Mouse (Mus musculus) MEL (cell line): Measurements from ENCODE around the gene Vav3.

Source experiments
- CTCF ChIP-seq, 3 experiments: IDR thresholded peaks in 2 of 3; conservative IDR thresholded peaks in 1 of 3; 2 replicates each; pipeline ENCODE4 v1.5.1; 2011 to 2012; ENCODE audit warnings: low read length in 3 of 3, low read depth in 2 of 3, mild to moderate bottlenecking in 2 of 3, improper control_type of control experiment in 1 of 3, inconsistent platforms in 1 of 3, mixed read lengths in 1 of 3, moderate library complexity in 1 of 3; ENCODE audit not compliant: control insufficient read depth in 1 of 3, insufficient read depth in 1 of 3, poor library complexity in 1 of 3, severe bottlenecking in 1 of 3
- EP300 ChIP-seq, 2 experiments: IDR thresholded peaks; 2 replicates each; pipeline ENCODE4 v1.6.1; 2011; ENCODE audit warnings: improper control_type of control experiment in 2 of 2, low read length in 2 of 2, low read depth in 1 of 2, mild to moderate bottlenecking in 1 of 2
- HCFC1 ChIP-seq: IDR thresholded peaks from 2 replicates; pipeline ENCODE4 v1.6.1; 2012; ENCODE audit warnings: low read depth, mild to moderate bottlenecking, inconsistent platforms, low read length, improper control_type of control experiment, moderate library complexity
- JUND ChIP-seq: IDR thresholded peaks from 2 replicates; pipeline ENCODE4 v1.6.1; 2011; ENCODE audit warnings: low read depth, mild to moderate bottlenecking, improper control_type of control experiment, low read length
- POLR2A ChIP-seq, 2 experiments: IDR thresholded peaks; 2 replicates each; pipeline ENCODE4 v1.6.1; 2011 to 2012; ENCODE audit warnings: low read length in 2 of 2, mild to moderate bottlenecking in 2 of 2, control low read depth in 1 of 2, improper control_type of control experiment in 1 of 2, low read depth in 1 of 2, moderate library complexity in 1 of 2; ENCODE audit not compliant: control insufficient read depth in 1 of 2, insufficient read depth in 1 of 2, poor library complexity in 1 of 2
- SIN3A ChIP-seq: IDR thresholded peaks from 2 replicates; pipeline ENCODE4 v1.6.1; 2012; ENCODE audit warnings: low read length, improper control_type of control experiment, inconsistent platforms
- SMC3 ChIP-seq: IDR thresholded peaks from 2 replicates; pipeline ENCODE4 v1.6.1; 2011; ENCODE audit warnings: low read depth, low read length, improper control_type of control experiment
- TCF12 ChIP-seq: IDR thresholded peaks from 2 replicates; pipeline ENCODE4 v1.6.1; 2014; ENCODE audit warnings: low read depth, mild to moderate bottlenecking, inconsistent platforms, low read length, improper control_type of control experiment, moderate library complexity
- UBTF ChIP-seq: IDR thresholded peaks from 2 replicates; pipeline ENCODE4 v1.6.1; 2012; ENCODE audit warnings: low read depth, mild to moderate bottlenecking, inconsistent platforms, low read length, improper control_type of control experiment, moderate library complexity, borderline replicate concordance; ENCODE audit not compliant: insufficient read depth
- USF1 ChIP-seq: IDR thresholded peaks from 2 replicates; pipeline ENCODE4 v1.6.1; 2014; ENCODE audit warnings: low read depth, mild to moderate bottlenecking, inconsistent platforms, low read length, improper control_type of control experiment, moderate library complexity
- ZKSCAN1 ChIP-seq: IDR thresholded peaks from 2 replicates; pipeline ENCODE4 v1.6.1; 2012; ENCODE audit warnings: low read depth, mild to moderate bottlenecking, inconsistent platforms, low read length, improper control_type of control experiment, moderate library complexity

GRCm38 (mm10) chr3:109701301-109701700 is 360.8 kb downstream of the Vav3 start:
- TF ChIP-seq EP300 (IDR thresholded peaks at IDR 0.05; ENCODE audit: low read depth in 1 of 2, low read length in 2 of 2) (no peak), CTCF (IDR thresholded peaks at IDR 0.05 in 2 of 3, conservative IDR thresholded peaks at IDR 0.05 in 1 of 3; ENCODE audit: control insufficient read depth in 1 of 3, insufficient read depth in 1 of 3, low read depth in 2 of 3, low read length in 3 of 3, poor library complexity in 1 of 3, severe bottlenecking in 1 of 3) (no peak), ZKSCAN1 (no peak), UBTF (no peak), TCF12 (no peak), POLR2A (IDR thresholded peaks at IDR 0.05; ENCODE audit: control insufficient read depth in 1 of 2, insufficient read depth in 1 of 2, low read depth in 1 of 2, low read length in 2 of 2, poor library complexity in 1 of 2) (no peak), USF1 (no peak), JUND (no peak), HCFC1 (no peak), SMC3 (no peak), SIN3A (no peak)
